Mouse (Mus musculus): ENCODE results near the gene Mrps10.

DNA sequence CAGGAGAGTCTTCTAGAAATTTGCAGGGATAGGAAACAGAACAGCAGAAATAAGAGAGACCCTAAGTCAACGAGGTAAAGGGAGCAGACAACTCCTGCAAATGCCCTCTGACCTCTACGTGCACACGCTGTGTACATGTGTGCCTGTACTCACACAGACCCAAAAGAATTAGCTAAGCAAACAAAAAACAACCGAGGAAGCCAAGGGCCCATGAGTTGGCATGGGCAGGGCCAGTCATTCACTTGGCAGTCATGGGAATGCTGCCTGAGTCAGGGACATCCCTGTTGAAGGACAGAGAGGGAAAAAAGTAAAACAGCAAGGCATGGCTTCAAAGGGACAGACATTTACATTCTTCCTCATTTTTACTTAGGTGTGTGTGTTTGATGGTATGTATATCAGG is 14.6 kb downstream of the Mrps10 start:
- TF ChIP-seq POLR2A (IDR thresholded peaks at IDR 0.05; ENCODE audit: insufficient read depth, low read length) (no peak), CTCF (IDR thresholded peaks at IDR 0.05; ENCODE audit: low read depth, low read length) (no peak)

Measured in ES-Bruce4 (cell line).